Mouse (Mus musculus) activated CD4-positive, CD25-positive, alpha-beta regulatory T cell, adult 4 months (primary cell): Measurements from ENCODE around the gene Srarp. TPM values are rescaled to one million over a fixed set of nuclear protein-coding genes. Genes with fewer than 3 reads are reported as not detected.

Experiments used
- ATAC-seq: one replicate; pipeline ENCODE4 v1.8.0; 2017
- polyA plus RNA-seq, 2 experiments: library from polyadenylated mRNA; unstranded; fragments of 100-300 nt; shearing (Covaris generic); gene quantifications; one replicate each; pipeline ENCODE4 v1.2.1; 2017

Srarp gene
- polyA plus RNA-seq, 2 experiments from 2014 or later: not detected

DNA sequence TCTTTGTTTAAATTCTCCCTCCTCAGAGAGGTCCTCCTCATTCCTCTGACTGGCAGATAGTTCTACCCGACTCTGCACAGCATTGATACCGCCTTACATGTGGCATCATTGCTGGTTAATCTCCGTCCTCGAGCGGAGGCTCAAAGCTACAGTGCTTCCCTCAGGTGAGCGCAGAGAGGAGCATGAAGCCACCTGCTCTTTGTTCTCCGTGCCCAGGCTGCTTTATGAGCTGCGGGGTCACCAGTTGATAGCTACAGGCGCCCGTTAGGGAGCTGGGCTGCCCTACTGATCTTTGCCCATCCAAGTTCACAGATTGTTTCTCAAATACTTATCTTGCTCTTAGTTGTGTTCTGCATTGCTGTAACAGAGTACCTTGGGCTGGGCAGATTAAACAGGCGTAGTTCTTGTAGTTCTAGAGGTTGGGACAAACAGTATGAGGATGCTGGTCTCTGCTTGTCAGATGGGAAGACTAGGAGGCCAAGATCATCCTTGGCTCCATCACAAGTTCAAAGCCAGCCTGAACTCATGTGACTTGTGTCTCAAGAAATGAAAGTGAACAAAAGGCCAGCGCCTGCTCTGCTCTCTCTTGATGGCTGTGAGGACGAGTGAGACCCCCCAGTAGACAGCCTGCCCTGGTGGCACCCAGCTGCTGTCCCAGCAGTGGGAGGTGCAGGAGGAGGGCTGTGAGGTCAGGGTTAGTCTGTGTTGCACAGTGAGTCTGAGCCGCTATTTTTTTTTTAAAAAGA is 20.5 kb upstream of the Srarp start:
- no peak for ATAC-seq

- no peak for ATAC-seq
These were observed 19.6 kb upstream of the Srarp start for GRCm38 (mm10) chr4:141455526-141455925.

- peak; percentile 97 for ATAC-seq
These were observed 18.9 kb upstream of the Srarp start for GRCm38 (mm10) chr4:141454581-141455350.

GRCm38 (mm10) chr4:141451916-141452450 is 16.1 kb upstream of the Srarp start:
- ATAC-seq: no peak

DNA sequence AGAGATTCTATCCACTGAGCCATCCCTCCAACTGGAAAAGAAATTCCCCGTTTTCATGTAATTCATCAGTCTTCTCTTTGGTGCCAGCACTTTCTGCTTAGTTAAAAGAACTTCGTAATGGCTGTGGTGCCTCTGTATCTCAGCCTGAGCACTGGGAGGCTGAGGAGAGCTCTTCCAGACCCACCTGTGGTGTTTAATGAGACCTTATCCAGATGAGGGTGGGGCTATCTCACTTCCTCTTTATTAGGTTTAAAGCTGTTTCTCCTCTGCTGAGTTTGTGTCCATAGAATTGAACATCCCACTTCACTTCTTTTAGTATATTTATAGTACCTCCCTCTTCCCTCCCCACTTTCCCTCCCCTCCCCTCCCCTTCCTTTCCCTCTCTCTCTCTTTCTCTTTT is 15.3 kb upstream of the Srarp start:
- ATAC-seq: no peak

DNA sequence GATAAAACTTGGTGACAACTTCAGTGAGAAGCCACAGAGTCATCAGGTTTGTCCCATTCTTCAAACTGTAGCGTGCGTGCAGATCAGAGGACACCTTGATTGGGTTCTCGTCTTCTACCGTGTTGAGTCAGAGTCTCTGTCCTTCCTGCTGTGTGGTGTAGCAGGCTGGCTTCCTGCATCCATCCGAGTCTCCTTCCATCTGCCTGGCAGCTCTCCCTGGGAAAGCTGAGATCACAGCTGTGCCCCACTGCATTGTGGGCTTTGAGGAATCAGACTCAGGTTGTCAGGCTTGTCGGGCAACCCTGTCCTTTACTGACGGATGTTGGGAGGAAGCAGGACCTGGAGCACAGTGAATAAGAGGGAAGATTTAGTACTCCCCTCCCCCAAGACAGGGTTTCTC is 10.3 kb upstream of the Srarp start:
- ATAC-seq: no peak

DNA sequence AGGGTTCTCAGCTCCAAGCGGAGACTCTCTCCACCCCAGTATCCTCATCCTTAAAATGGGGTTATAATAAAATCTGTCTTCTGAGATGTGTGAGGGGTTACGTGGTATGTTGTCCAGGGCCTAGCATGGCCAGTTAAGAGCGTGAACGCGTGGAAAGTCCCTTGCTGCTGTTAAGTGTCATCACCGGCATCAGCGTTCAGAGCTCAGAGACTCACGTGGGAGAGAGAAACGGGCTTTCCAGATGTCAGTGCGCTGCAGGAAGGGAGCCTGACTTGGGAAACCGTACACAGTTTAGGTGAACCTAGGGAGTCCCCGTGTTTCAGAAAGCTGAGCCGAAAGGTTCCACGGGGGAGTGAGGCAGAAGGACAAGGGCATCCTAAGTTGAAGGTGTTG is 9.4 kb upstream of the Srarp start:
- ATAC-seq: peak; percentile 58

GRCm38 (mm10) chr4:141444451-141445327 is 8.8 kb upstream of the Srarp start, which contains the start of gene Zbtb17:
Gene Zbtb17, plus strand, starts transcription at chr4:141444654.
- peak; percentile 91 for ATAC-seq

DNA sequence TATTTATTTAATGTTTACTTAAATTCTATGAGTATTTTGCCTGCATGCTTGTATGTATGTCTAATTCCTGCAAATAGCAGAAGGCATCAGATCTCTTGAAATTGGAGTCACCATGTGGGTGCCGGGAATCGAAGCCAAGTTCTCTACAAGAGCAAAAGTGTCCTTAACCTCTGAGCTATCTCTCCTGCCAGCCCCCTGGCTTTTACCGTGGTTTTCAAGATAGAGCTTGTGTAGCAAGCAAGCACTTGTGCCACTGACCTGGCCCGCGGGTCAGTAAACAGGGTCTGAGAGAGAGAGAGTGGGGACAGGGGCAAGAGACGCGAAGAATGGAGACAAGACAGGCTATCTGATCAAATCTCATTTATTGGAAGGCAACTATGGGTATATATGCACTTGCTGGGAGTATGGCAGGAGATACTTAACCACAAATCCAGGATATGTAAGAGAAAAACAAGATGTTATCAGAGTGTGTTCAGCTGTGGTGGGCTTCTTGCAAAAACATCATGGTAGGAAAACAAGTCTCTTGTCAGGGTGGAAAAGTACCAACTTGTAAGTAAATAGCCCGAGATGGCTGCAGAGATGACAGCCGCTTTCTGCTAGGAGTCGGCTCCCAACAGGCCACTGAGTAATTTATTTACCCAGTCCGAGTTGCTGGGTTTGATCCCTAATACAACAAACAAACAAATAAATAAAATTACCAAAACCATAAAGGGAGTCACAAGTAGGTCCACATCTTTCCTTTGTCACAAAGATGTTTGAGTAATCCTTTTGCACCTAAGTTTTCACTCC is 7.9 kb upstream of the Srarp start:
- no peak for ATAC-seq

DNA sequence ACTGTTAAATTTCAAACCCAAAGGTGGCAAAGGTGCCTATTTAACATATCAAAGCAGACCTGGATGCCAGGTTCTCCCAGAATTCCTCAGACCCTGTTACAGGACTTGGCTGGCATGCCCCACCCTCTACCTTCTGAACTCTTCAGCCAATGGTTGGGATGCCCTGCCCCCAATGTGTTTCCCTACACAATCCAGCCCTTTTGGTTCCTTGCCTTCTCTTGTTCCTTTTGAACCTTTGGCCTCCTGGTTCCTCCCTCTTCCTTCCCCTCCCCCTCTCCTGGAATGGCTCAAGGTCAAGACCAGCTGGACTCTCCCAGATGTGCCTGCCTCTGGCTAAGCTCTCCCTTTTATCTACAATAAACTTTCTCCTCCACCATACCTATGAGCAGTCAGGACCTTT is 5.0 kb upstream of the Srarp start:
- ATAC-seq: no peak

- ATAC-seq: no peak
These were observed 3.3 kb upstream of the Srarp start for GRCm38 (mm10) chr4:141439083-141439803.

- no peak for ATAC-seq
These were observed 2.7 kb downstream of the Srarp start for GRCm38 (mm10) chr4:141433191-141433590.

DNA sequence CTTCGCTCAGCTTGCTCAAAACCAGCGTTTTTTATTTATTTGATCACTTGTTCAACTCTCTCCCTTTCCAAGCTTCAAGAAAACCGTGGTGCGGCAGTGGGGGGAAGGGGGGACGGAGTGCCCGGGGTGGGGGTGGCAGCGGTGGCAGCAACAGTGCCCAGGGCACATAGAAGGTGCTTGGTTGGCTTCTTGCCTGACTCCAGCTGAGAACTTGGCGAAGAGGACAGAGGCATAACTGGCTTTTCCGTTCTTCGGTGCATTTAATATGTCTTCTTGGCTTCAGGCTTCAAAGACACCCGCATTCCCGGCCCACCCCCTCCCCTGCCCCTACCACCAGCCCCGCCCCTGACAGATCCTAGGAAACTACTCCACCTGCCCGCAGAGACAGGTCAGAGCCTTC is 3.2 kb downstream of the Srarp start:
- no peak for ATAC-seq

- peak; percentile 57 for ATAC-seq
These were observed 4.9 kb downstream of the Srarp start for GRCm38 (mm10) chr4:141430997-141431396.

DNA sequence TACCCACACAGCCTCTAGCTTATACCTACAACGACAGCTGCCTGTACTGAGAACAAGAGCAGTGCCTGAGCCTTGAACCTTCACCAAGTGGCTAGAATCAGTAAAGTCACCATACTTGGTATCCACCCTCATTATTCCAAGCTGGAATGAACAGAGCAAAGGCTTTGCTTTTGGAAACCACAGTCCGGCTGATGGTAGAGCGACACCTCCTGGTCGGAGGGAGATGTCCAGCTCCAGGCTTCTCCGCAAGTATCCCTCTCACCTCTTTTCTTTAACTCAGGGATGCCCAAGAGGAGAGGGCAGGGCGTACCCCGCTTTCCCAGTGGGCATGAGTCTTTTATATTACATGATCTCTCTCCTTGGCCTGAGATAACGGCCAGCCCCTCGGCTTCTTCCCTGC is 6.1 kb downstream of the Srarp start:
- no peak for ATAC-seq

DNA sequence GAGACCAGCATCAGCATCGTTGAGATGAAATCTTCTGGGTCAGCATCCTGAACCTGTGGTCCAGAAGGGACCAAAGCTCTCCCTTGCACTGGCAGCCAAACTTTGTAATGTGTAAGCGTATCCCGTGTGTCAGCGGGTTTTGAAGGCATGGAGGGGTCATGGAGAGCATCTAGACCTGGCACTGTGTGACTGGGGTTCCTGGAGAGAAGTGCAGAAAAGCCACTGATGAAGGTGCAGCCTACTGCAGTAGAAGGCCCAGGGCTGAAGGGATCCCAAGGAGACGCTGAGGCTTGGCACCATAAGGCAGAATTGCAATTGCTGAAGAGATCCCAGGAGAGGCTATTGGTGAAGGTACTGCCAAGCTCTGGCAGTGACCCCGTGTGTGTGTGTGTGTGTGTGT is 6.5 kb downstream of the Srarp start:
- no peak for ATAC-seq

DNA sequence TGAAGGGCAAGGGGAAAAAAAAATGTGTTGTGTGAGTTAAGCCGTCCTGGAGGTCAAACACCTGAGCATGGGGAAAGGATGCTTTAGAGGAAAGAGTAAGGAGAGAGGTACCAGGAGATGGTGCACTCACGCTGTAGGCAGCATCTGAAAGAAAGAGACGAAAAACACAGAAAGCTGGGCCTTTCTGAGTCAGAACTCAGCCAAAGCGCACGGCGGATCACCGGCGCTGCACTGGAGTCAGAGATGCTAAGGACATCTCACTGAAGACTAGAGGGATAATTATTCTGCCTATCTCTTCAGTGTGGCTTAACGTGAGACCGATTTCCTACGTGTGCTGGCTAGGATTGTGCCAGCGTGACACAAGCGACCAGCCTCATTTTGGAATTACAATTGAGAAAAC is 8.0 kb downstream of the Srarp start:
- no peak for ATAC-seq

GRCm38 (mm10) chr4:141426796-141427745 is 8.8 kb downstream of the Srarp start:
- ATAC-seq: no peak

GRCm38 (mm10) chr4:141425484-141426479 is 10.1 kb downstream of the Srarp start:
- ATAC-seq: peak; percentile 85
